Mouse (Mus musculus) heart, postnatal 0 days (tissue): ENCODE data around the gene Adam33. TPM values are rescaled to one million over a fixed set of nuclear protein-coding genes. Genes with fewer than 3 reads are reported as not detected.

Source experiments
- ATAC-seq: fragments of 200-750 bp; cut with Nextera tagmentation; 2 replicates; pipeline ENCODE4 v1.8.0; 2017; ENCODE audit warnings: low read depth, moderate number of reproducible peaks, moderate library complexity; ENCODE audit not compliant: insufficient read depth
- DNase-seq: peaks from one replicate; pipeline ENCODE4 v3.0.0-alpha.2; 2016; ENCODE audit warnings: low spot score
- H3K27ac ChIP-seq: fragments of 300-500 bp; sonication (generic); 2 replicates; pipeline ENCODE4 v1.5.1; 2014; ENCODE audit warnings: low read depth, mild to moderate bottlenecking
- H3K27me3 ChIP-seq: fragments of 300-500 bp; sonication (generic); 2 replicates; pipeline ENCODE4 v1.6.1; 2014; ENCODE audit warnings: low read length, mixed read lengths; ENCODE audit not compliant: control insufficient read depth, insufficient read depth
- H3K36me3 ChIP-seq: fragments of 300-500 bp; sonication (generic); replicated peaks from 2 replicates; pipeline ENCODE4 v1.6.1; 2014; ENCODE audit warnings: low read length, mixed read lengths; ENCODE audit not compliant: control insufficient read depth, insufficient read depth
- H3K4me1 ChIP-seq: fragments of 300-500 bp; sonication (generic); 2 replicates; pipeline ENCODE4 v1.6.1; 2014; ENCODE audit warnings: antibody characterized with exemption; ENCODE audit not compliant: control insufficient read depth, insufficient read depth
- H3K4me2 ChIP-seq: fragments of 300-500 bp; sonication (generic); 2 replicates; pipeline ENCODE4 v1.6.1; 2014; ENCODE audit warnings: low read depth, mild to moderate bottlenecking, low read length, moderate library complexity
- H3K4me3 ChIP-seq: fragments of 300-500 bp; sonication (generic); 2 replicates; pipeline ENCODE4 v1.5.1; 2014; ENCODE audit warnings: low read depth, low read length
- H3K9ac ChIP-seq: fragments of 300-500 bp; sonication (generic); replicated peaks from 2 replicates; pipeline ENCODE4 v1.6.1; 2014; ENCODE audit warnings: low read depth, low read length, mixed read lengths
- H3K9me3 ChIP-seq: fragments of 300-500 bp; sonication (generic); replicated peaks from 2 replicates; pipeline ENCODE4 v1.6.1; 2016; ENCODE audit warnings: low read length; ENCODE audit not compliant: control insufficient read depth
- CTCF ChIP-seq: IDR thresholded peaks from 2 replicates; pipeline ENCODE4 v1.5.1; 2016; ENCODE audit warnings: antibody characterized with exemption, control low read depth, low read depth
- EP300 ChIP-seq: IDR thresholded peaks from 2 replicates; pipeline ENCODE4 v1.6.1; 2016; ENCODE audit warnings: antibody characterized with exemption, low read depth
- WGBS: fragments of 180-500 bp; shearing (Covaris S2); extraction: QIAGEN DNeasy Blood & Tissue Kit; methylation state at CpG from one replicate; pipeline ENCODE4 v1.1.7; 2014; 5-methylcytosine and 5-hydroxymethylcytosine counted together
- polyA plus RNA-seq: library from polyadenylated mRNA; unstranded; fragments of >200 nt; fragmentation: Nextera tagmentation; extraction: Ambion mirVana; gene quantifications from 2 replicates; pipeline ENCODE4 v1.2.1, GENCODE M21; 2015
- total RNA-seq: library from RNA; depleted of rRNA; stranded (reverse); fragments of >200 nt; gene quantifications from 2 replicates; pipeline ENCODE4 v1.2.3, GENCODE M21; 2014; ENCODE audit warnings: low replicate concordance

The Adam33 gene
- total and polyA plus RNA-seq, 2 experiments from 2014 or later = 4.8 to 10.3 TPM

GRCm38 (mm10) chr2:131088581-131088980 is 25.0 kb upstream of the Adam33 start:
- ATAC-seq (no peak), DNase-seq (no peak)
- no peak overlapping the region for H3K27ac ChIP-seq
- H3K9ac ChIP-seq = no peak overlapping the region
- no peaks in the 10 kb centered on the region for H3K4me1 ChIP-seq
- H3K4me2 ChIP-seq = no peak overlapping the region
- no peak overlapping the region for H3K4me3 ChIP-seq
- H3K36me3 ChIP-seq = no peaks in the 10 kb centered on the region
- H3K9me3 ChIP-seq = no peaks in the 10 kb centered on the region
- TF ChIP-seq CTCF = no peak
- no peak for TF ChIP-seq EP300
- WGBS = 68% methylated on average over 4 of the region's 4 CpGs
- no peaks in the 10 kb centered on the region for H3K27me3 ChIP-seq

DNA sequence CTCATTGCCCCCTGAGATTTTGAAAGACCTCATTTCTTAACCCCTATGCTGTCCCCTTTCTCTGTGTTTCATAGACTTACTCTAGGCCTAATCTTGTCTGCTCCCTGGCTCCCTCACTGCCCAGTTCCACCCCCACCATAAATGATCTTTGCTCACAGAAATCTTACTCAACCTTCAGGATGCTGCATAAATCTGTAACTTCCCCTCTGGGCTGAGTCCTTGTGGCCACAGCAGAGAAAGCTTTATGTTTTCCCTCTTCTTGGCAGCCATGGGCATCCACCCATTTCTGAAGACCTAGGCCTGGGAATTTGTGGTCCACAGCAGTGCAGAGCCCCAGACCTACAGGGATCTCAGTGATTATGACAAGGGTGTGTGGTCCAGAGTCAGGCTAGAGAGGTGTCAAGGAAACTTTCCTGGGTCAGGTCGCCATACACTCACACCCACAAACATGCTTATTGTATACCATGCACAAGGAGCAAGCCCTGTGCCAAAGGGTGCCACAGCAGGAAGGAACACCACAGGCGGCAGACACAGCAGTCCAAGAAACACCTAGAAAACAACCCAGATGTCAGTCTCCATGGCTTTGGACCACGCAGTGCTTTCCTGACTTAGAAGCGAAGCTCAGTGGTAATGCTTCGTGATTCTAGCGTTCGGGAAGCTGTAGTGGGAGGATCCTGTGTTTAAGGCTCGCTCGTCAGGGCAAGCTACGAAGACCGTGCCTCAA is 23.2 kb upstream of the Adam33 start, which contains the start of gene Siglec1:
Siglec1 (minus strand) TSS at position 99 of the 724 bp plus-strand sequence.
- Histone ChIP-seq H3K9me3 (no peaks in the 10 kb centered on the region), H3K36me3 (no peaks in the 10 kb centered on the region), H3K9ac (no peak within 1 kb of the TSS), H3K4me3 (no peak within 1 kb of the TSS), H3K4me1 (no peaks in the 10 kb centered on the region), H3K27me3 (no peaks in the 10 kb centered on the region), H3K27ac (no peak within 1 kb of the TSS), H3K4me2 (no peak within 1 kb of the TSS)
- 80% methylated on average over 11 of the region's 11 CpGs for WGBS
- no peak for ATAC-seq
- no peak for TF ChIP-seq EP300
- TF ChIP-seq CTCF = no peak
- DNase-seq = no peak

DNA sequence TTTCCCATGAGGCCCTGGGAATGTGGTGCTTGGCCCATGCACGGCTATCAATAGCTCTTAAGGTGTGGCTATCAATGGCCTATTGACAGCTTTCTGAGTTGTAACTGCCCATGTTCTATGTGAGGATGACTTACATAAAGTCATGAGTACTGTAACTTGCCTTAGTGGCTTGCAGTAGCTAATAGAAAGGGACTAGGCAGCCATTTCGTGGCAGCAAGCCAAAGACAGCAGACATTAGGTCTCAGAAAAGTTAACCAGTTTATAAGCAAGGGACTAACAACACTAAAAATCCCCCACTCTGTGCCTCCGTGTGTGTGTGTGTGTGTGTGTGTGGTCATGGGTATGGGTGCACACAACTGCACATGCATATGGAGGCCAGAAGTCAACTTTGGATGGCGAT is 20.6 kb upstream of the Adam33 start:
- Histone ChIP-seq H3K9ac (no peak overlapping the region), H3K36me3 (no peaks in the 10 kb centered on the region), H3K27me3 (no peaks in the 10 kb centered on the region), H3K4me2 (no peak overlapping the region), H3K27ac (no peak overlapping the region), H3K9me3 (no peaks in the 10 kb centered on the region), H3K4me1 (no peaks in the 10 kb centered on the region), H3K4me3 (no peak overlapping the region)
- TF ChIP-seq CTCF (no peak), EP300 (no peak)
- DNase-seq (no peak), ATAC-seq (no peak)
- 79% methylated on average over 4 of the region's 4 CpGs for WGBS

DNA sequence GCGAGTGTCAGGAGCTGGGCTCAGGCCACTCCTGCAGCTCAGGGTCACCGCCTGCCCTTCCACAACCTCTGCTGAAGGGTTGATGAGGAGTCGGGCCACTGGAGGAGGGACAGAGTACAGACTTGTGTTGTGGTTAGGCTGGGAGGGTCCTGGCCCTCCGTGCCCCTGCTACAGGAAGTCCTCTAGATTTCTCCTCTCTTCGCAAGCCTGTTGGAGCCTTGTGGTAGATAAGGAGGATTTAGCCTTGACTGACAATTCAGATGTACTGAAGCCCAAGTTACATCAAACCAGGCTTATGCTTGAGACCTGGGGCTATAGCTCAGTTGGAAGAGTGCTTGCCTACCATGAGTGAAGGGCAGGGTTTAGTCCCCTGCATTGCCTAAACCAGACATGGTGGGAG is 16.9 kb upstream of the Adam33 start:
- no peak overlapping the region for H3K27ac ChIP-seq
- H3K9me3 ChIP-seq = no peaks in the 10 kb centered on the region
- H3K4me3 ChIP-seq = no peak overlapping the region
- H3K36me3 ChIP-seq = no peaks in the 10 kb centered on the region
- DNase-seq (no peak), ATAC-seq (no peak)
- no peaks in the 10 kb centered on the region for H3K4me1 ChIP-seq
- H3K27me3 ChIP-seq = 0 out of 2 replicates have a peak, but pooled peaks cover 3% of the 10 kb centered on the region
- H3K4me2 ChIP-seq = no peak overlapping the region
- 59% methylated on average over 5 of the region's 5 CpGs for WGBS
- TF ChIP-seq EP300 = no peak
- TF ChIP-seq CTCF = no peak
- no peak overlapping the region for H3K9ac ChIP-seq

DNA sequence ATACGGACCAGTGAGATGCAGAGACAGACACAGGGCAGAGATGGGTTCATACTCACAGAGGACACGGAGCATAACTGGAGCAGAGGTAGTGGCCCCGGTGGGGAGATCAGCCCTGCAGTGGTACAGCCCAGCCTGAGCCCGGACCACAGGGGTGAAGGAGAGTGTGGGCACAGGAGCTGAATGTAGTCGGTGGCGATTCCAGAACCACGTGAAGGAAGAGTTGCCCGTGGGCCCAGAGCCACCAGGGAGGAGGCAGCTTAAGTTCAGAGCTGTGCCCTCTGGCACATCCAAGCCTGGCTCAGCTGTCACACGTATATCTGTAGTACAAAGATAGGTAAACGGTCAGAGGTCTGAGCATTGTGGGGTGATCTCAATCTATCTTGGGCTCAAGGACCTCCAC is 8.9 kb upstream of the Adam33 start:
- H3K27me3 ChIP-seq = 0 out of 2 replicates have a peak, but pooled peaks cover 3% of the 10 kb centered on the region
- no peak overlapping the region for H3K27ac ChIP-seq
- H3K4me3 ChIP-seq = no peak overlapping the region
- no peak overlapping the region for H3K4me2 ChIP-seq
- no peaks in the 10 kb centered on the region for H3K36me3 ChIP-seq
- DNase-seq (no peak), ATAC-seq (no peak)
- H3K9ac ChIP-seq = no peak overlapping the region
- no peaks in the 10 kb centered on the region for H3K9me3 ChIP-seq
- TF ChIP-seq CTCF (no peak), EP300 (no peak)
- WGBS = 87% methylated on average over 10 of the region's 10 CpGs
- no peaks in the 10 kb centered on the region for H3K4me1 ChIP-seq

DNA sequence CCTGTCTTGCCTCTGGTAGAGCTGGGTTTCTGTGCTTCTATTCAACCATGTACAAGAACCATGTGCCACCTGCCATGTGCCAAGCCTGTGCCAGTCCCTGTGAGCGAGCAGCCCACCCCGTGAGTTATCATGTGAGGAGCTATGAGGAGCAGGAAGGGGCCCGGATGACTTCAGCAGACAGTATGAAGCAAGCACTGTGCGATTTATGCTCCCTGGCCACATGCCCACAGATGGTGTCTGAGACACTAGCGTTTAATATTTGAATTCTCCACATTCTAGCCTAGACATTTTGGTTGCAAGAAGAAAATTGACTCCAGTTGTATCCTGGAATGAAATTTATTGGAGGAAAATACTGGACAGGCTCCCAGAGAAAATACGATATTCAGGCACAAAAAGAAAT is 3.9 kb upstream of the Adam33 start:
- H3K4me2 ChIP-seq = no peak overlapping the region
- H3K27ac ChIP-seq = no peak overlapping the region
- DNase-seq = no peak
- ATAC-seq = no peak
- no peak for TF ChIP-seq CTCF
- no peak for TF ChIP-seq EP300
- peaks cover 5% of the 10 kb centered on the region; the same call in 1 of the 2 replicates for H3K4me1 ChIP-seq
- no peaks in the 10 kb centered on the region for H3K9me3 ChIP-seq
- peaks cover 25% of the 10 kb centered on the region; the same call in 1 of the 2 replicates for H3K27me3 ChIP-seq
- H3K9ac ChIP-seq = no peak overlapping the region
- no peaks in the 10 kb centered on the region for H3K36me3 ChIP-seq
- WGBS = 62% methylated on average over 6 of the region's 6 CpGs
- no peak overlapping the region for H3K4me3 ChIP-seq
